Mouse (Mus musculus): ENCODE results near the gene Vasn. TPM values are rescaled to one million over a fixed set of nuclear protein-coding genes. Genes with fewer than 3 reads are reported as not detected.

Vasn gene
- total RNA-seq, 2 experiments from 2014 or later = 5.7 to 6.2 TPM

DNA sequence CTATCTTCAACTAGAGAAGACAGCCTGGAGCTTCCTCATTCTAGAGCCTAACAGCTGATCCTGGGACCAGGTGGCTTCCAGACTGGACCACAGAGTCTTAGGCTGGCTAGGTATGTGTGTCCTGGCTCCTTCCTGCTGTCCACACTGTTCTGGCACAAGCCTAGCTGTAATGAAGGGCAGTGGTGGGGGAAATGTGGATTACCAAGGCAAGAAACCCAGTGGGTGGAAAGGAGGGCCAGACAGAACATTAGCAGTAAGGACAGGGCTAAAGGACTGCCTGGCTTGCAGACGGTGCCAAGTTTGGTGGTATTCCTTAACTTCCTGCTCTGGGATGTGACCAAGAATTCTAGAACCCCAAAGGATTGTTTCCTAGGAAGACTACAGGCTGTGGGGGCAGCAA, 11.3 kb downstream of the Vasn start:
- TF ChIP-seq CTCF (conservative IDR thresholded peaks at IDR 0.05) = no peak
- DNase-seq (ENCODE audit: low spot score in 2 of 2) = no peak
- no peak overlapping the region for H3K27ac ChIP-seq
- no peak overlapping the region for H3K4me3 ChIP-seq

DNA sequence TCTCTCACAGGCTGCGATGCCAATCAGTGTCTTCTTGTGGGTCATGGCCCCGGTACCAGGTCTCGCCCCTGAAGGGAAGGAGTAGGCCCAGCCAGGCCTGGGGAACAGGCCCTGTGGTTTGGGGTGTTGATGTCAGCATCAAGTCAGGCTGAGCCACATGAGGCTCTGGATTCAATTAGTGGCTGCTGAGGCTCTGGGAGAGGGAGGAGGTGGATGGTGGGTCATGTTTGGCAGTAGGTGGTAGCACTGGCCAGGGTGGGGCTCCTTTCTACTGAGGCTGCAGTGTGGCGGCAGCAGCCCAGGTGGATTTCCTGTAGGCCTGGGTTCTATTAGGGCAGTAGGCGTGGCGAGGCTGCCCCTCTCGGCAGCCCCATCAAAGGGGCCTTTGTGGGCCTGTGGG, 11.9 kb downstream of the Vasn start:
- TF ChIP-seq CTCF (conservative IDR thresholded peaks at IDR 0.05) = no peak
- no peak overlapping the region for H3K27ac ChIP-seq
- no peak for DNase-seq (ENCODE audit: low spot score in 2 of 2)
- no peak overlapping the region for H3K4me3 ChIP-seq

DNA sequence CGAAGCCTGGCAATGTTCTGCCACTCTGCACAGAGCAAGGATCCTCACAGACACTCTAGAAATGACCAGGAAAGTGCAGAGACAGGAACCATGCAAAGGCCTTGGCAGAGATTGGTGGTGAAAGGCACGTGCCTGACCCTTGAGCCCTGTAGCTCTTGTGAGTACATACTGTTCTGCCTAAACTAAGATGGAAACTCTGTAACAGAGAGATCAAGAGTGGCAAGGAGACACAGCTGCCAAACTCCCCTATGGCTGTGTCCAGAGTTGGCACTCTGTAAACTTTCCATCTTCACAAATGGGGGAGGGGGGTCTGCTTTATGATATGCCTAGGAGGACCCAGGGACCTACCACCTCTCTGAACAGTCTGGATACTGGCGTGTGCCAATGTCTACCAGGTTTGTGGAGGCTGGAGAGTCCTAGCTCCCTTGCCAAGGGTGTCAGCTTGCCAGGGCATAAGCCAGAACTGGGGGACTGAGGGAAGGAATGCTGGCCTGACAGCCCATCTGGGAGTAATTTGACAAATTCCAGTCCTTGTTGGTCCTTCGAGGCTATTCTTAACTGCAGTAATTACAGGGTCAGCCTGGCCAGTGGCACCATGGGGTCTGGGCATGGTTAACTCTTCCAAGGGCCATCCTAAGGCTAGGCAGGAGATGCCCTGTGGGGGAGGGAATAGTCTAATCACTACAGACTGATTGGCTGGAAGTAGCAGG, 13.1 kb downstream of the Vasn start:
- TF ChIP-seq CTCF (conservative IDR thresholded peaks at IDR 0.05) = no peak
- H3K4me3 ChIP-seq = no peak overlapping the region
- DNase-seq (ENCODE audit: low spot score in 2 of 2) = no peak
- 0 out of 2 replicates have a peak overlapping the region, but pooled peaks have one; percentile 11 for H3K27ac ChIP-seq

DNA sequence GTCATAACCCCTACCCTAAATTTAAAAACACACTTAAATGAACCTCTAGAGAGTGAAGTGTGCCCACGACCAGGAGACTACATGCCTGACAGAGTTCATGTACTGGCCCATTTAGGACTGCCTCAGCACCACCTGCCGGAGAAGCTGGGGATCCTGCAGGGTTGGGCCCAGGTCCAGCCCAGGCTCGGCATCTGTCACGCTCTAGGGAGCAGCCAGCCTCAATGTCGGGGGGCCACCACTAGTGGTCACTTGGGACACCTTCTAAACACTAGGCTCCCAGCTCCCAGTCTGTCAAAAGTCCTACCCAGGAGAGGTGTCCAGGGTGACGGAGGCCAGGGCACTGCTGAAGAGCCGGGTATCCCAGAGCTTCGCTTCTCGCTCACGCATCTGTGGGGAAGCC, 15.0 kb downstream of the Vasn start:
- TF ChIP-seq CTCF (conservative IDR thresholded peaks at IDR 0.05) = peak; percentile 59
- no peak for DNase-seq (ENCODE audit: low spot score in 2 of 2)
- Histone ChIP-seq H3K4me3 (no peak overlapping the region), H3K27ac (peak overlapping the region; percentile 61; the same call in 1 of the 2 replicates)

DNA sequence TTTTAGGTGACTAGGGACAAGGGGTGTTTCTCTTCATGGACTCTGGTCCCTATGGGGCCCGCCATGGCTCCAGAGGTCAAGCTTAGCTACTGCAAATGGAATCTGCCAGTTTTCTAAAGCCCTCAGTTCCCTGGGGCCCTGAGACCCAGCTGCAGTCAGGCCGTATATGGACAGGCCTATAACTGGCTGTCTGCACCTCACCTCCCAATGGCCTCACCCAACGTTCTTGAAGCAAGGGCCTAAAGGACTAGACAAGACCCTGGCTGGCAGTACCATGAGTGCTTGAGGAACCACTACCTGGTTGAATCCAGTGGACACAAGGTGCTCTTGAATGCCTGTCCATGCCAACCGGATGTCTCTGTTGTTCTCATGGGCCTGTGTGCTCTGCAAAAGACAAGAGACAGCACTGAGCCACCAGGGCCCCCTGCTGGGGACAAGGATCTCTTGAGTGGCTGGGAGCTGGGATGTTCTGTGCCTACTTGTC, 15.6 kb downstream of the Vasn start:
- no peak for DNase-seq (ENCODE audit: low spot score in 2 of 2)
- Histone ChIP-seq H3K4me3 (no peak overlapping the region), H3K27ac (peak overlapping the region; percentile 61; the same call in 1 of the 2 replicates)
- peak; percentile 64 for TF ChIP-seq CTCF (conservative IDR thresholded peaks at IDR 0.05)

DNA sequence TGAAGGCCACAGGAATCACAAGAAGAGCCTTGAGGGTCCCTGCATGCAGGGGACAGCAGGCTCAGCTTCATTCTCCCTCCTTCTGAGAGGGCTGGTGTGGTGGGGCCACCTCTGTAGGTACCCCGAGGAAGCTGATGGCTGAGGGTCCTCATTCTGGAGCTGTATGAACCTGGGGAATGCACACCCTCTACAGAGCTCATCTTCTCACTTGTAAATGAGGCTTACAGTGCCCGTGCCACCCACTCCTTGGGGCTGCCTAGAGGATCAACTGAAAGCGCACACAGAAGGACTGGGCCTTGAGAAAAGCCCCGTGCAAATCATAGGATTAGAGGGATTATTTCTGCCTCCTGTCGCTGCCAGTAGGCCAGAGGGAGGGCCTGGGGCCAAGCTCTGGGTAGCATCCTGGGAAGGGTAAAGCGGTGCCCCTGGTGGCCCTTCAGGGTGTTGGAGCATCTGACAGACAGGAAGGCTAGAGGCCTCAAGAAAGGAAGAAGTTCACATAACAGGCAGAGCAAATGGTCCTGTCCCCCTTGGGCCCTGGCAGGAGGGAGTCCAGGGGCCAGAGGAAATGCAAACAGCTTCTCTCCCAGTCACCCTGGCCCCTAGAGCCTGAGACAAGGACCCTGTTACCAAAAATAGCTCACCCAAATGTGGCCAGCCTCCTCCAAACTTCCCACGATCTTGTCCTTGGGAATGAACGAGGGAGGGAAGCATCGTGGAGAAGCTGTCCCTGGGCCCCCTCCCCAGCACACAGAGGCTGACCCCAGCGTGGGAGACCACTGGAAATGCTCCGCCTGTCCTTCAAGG, 16.2 kb downstream of the Vasn start:
- no peak for TF ChIP-seq CTCF (conservative IDR thresholded peaks at IDR 0.05)
- peak overlapping the region; percentile 61; the same call in 1 of the 2 replicates for H3K27ac ChIP-seq
- no peak for DNase-seq (ENCODE audit: low spot score in 2 of 2)

DNA sequence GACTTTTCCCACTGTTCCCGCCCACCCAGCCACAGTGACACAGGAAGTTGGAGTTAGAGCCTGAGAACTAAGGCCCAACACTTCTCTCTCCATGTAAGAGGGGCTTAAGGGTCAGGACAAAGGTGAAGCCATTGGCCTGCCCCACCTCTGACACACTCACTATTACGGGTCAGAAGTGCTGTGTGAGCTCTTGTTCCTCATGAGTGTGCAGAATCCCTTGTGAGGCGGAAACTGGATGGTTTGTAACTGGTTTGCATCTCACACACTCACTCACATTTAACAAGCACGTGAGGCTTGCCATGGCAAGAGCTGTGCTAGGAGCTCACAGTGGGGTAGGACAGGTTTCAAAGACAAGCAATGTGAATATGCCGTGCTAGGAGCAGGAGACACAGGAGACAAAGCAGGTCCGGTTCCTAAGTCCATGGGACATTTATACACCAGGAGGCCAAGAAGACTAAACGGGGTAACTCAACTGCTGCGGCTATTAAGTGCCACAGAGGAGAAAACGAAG, 16.9 kb downstream of the Vasn start:
- DNase-seq (ENCODE audit: low spot score in 2 of 2) = no peak
- no peak for TF ChIP-seq CTCF (conservative IDR thresholded peaks at IDR 0.05)
- Histone ChIP-seq H3K4me3 (no peak overlapping the region), H3K27ac (peak overlapping the region; percentile 36; the same call in 1 of the 2 replicates)

More for the DNA sequence above, 16.2 kb downstream of the Vasn start:
- H3K4me3 ChIP-seq = no peak overlapping the region

DNA sequence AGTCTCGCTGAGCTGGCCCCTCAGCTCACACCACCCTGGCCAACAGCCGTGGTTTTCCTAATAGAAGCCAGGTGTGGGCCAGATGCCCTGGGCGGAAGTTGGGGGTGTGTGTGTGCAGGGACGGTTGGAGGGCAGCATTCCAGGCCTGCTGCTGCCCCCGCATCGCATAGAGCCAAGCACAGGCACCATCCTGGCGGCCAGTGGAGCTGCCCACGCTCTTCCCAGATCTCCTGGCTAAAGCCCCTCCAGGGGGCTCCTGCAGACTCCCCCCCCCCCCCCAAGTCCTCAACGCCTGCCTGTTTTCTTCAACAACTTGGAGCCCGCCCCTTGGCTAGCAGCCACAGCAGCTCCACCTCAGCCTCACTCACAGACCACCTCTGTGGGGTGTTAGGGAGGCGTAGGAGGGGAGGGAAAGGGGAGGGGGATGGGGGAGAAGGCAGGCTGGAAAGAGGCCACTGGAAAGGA, 19.1 kb downstream of the Vasn start:
- Histone ChIP-seq H3K4me3 (no peak overlapping the region), H3K27ac (peak overlapping the region; percentile 65)
- TF ChIP-seq CTCF (conservative IDR thresholded peaks at IDR 0.05) = no peak
- DNase-seq (ENCODE audit: low spot score in 2 of 2) = no peak

DNA sequence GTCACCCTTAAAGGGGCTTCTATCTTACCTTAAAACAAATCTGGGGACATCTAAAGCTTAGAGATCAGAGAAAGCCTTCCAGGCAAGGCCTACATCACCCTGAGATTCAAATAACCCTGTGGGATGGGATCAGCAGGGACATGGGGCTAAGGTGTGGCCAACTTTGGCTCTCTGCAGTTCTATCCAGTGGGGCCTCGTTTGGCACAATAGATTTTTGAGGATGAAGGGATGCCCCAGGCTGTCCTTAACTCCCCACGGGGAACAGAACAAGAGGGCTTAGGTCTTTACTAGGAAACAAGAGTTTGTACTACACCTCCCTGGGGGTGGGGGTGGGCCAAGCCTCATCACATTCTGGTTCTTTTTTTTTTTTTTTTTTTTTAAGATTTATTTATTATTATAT, 19.6 kb downstream of the Vasn start:
- Histone ChIP-seq H3K27ac (peak overlapping the region; percentile 65), H3K4me3 (no peak overlapping the region)
- no peak for DNase-seq (ENCODE audit: low spot score in 2 of 2)
- no peak for TF ChIP-seq CTCF (conservative IDR thresholded peaks at IDR 0.05)

DNA sequence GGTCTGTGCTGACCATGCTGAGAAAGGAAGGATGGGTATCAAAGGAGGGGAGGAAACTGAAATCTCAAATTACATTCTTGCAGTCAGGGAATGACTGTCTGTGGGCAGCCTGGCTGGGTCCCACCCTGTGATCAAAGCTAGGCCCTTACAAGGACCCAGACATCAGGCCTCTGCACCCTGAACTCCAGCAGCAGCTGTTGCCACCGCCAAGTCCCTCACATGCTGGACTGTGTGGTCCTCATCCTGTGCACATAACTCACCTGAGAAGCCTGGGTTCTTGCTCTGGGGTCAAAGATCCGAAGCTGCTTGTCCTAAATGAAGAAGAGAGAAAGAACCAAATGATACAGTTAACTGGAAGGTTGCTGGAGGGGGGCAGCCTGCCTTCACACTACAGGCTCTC, 21.9 kb downstream of the Vasn start:
- H3K4me3 ChIP-seq = no peak overlapping the region
- no peak for TF ChIP-seq CTCF (conservative IDR thresholded peaks at IDR 0.05)
- DNase-seq (ENCODE audit: low spot score in 2 of 2) = no peak
- no peak overlapping the region for H3K27ac ChIP-seq

DNA sequence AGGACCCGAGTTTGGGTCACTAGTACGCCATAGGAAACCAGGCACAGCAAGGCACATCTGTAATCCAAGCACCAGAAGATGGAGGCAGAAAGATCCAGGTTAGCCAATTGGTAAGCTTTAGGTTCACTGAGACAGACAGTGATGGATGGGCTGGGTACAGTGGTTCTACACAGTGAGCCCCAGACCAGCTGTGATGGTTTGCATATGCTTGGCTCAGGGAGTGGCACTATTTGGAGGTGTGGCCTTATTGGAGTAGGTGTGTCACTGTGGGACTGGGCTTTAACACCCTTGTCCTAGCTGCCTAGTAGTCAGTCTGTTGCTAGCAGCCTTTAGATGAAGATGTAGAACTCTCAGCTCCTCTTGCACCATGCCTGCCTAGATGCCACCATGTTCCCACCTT, 24.1 kb downstream of the Vasn start:
- DNase-seq (ENCODE audit: low spot score in 2 of 2) = no peak
- no peak overlapping the region for H3K27ac ChIP-seq
- no peak overlapping the region for H3K4me3 ChIP-seq
- no peak for TF ChIP-seq CTCF (conservative IDR thresholded peaks at IDR 0.05)

DNA sequence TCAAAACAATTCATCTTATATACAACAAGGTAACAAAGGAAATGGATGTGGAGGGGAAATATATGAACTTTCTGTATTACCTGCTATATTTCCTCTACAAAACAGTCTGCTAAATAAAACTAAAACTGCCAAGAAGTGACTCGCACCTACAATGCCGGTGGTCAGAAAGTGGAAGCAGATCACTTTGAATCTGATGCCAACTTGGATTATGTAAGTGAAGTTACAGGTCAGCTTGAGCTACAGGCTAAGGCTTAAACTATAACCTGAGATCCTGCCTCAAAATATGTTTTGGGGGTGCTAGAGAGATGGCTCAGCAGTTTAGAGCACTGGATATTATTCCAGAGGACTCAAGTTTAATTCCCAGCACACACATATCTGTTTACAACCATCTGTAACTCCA, 26.0 kb downstream of the Vasn start:
- no peak for TF ChIP-seq CTCF (conservative IDR thresholded peaks at IDR 0.05)
- no peak overlapping the region for H3K4me3 ChIP-seq
- no peak for DNase-seq (ENCODE audit: low spot score in 2 of 2)
- no peak overlapping the region for H3K27ac ChIP-seq

DNA sequence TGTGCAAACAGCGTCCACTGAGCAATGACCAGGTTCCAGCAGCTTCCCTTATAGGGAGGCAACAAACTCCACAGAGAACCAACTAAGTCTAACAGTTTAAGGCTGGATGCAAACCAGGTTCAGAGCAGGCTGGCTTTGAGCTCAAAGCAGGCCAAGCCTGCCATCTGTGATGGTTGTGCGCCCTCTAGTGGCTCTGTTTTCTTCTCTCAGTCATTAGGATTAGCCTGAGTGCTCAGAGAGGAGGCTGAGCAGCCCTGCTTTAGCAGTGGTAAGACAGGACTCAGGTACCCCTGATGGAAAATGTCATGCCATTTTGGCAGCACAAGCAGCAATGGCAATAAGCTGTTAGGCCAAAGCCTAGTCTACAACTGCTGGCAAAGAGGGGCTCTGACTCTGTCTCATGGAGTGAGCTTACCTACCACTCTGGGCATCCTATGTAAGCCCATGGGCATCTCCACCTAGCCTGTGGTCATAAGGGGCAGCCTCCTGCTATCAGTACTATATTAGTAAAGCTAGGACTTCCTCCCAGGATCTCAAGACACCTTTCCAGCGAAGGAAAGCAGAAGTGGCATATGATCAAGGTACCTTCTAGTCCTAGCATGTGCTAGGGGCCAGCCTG, 27.6 kb downstream of the Vasn start:
- Histone ChIP-seq H3K27ac (no peak overlapping the region), H3K4me3 (no peak overlapping the region)
- peak; percentile 86 to 95 for DNase-seq (ENCODE audit: low spot score in 2 of 2)
- peak; percentile 99 for TF ChIP-seq CTCF (conservative IDR thresholded peaks at IDR 0.05)
